Mouse (Mus musculus) ES-E14 (cell line): ENCODE data around the gene Dspp.

ENCODE experiments used
- HCFC1 ChIP-seq: IDR thresholded peaks from 2 replicates; pipeline ENCODE4 v1.6.1; 2012; ENCODE audit warnings: low read length, inconsistent platforms, borderline replicate concordance; ENCODE audit not compliant: insufficient read depth
- MAFK ChIP-seq: IDR thresholded peaks from 2 replicates; pipeline ENCODE4 v1.6.1; 2014; ENCODE audit warnings: mild to moderate bottlenecking, low read depth, low read length, inconsistent platforms; ENCODE audit not compliant: insufficient read depth
- ZC3H11A ChIP-seq: IDR thresholded peaks from 2 replicates; pipeline ENCODE4 v1.6.1; 2012; ENCODE audit warnings: low read depth, mild to moderate bottlenecking, inconsistent platforms, low read length, borderline replicate concordance

DNA sequence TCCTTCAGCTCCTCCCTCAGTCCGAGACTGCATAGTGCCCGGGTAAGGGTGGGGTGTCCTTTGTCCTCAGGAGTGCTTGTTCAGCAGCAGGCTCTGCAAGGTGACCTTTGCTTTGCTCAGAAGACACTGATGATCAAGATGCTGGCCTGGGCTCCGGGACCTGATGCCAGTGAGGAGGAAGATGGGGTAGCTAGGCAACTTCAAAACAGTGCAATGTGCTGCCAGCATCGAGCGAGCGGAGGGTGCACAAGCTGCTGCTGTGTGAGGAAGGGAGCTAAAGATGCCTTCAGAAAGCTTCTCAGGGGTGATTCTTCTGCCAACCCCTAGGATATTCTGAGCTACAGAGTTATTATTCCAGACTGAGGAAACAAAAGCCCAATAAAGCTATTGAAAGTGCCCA, 2.6 kb downstream of the Dspp start:
- TF ChIP-seq HCFC1 (no peak), MAFK (no peak), ZC3H11A (no peak)
